Mouse (Mus musculus) heart, embryonic 10.5 days (tissue): Measurements from ENCODE around the gene Megf11. TPM values are rescaled to one million over a fixed set of nuclear protein-coding genes. Genes with fewer than 3 reads are reported as not detected.
A peak's percentile ranks its signal among the peaks of the same experiment; 100 is the strongest.

ENCODE experiments used
- DNase-seq: peaks from one replicate; pipeline ENCODE4 v3.0.0-alpha.2; 2017; ENCODE audit warnings: low spot score
- H3K27ac ChIP-seq: fragments of 300-500 bp; sonication (generic); 2 replicates; pipeline ENCODE4 v1.5.1; 2016; ENCODE audit warnings: mild to moderate bottlenecking
- H3K27me3 ChIP-seq: fragments of 300-500 bp; sonication (generic); 2 replicates; pipeline ENCODE4 v1.6.1; 2016; ENCODE audit warnings: mild to moderate bottlenecking; ENCODE audit not compliant: poor library complexity, insufficient read depth, severe bottlenecking
- H3K36me3 ChIP-seq: fragments of 300-500 bp; sonication (generic); 2 replicates; pipeline ENCODE4 v1.6.1; 2016; ENCODE audit warnings: mild to moderate bottlenecking, moderate library complexity
- H3K4me1 ChIP-seq: fragments of 300-500 bp; sonication (generic); 2 replicates; pipeline ENCODE4 v1.6.1; 2016; ENCODE audit warnings: mild to moderate bottlenecking
- H3K4me3 ChIP-seq: fragments of 300-500 bp; sonication (generic); 2 replicates; pipeline ENCODE4 v1.5.1; 2016; ENCODE audit warnings: mild to moderate bottlenecking, moderate library complexity
- H3K9me3 ChIP-seq: fragments of 300-500 bp; sonication (generic); 2 replicates; pipeline ENCODE4 v1.6.1; 2016; ENCODE audit warnings: mild to moderate bottlenecking, moderate library complexity
- WGBS: fragments of 180-500 bp; shearing (Covaris S2); methylation state at CpG from one replicate; pipeline ENCODE4 v1.1.7; 2016; 5-methylcytosine and 5-hydroxymethylcytosine counted together
- polyA plus RNA-seq: library from polyadenylated mRNA; unstranded; fragments of >200 nt; fragmentation: Nextera tagmentation; extraction: Ambion mirVana; gene quantifications from 2 replicates; pipeline ENCODE4 v1.2.1, GENCODE M21; 2016

Gene Megf11
- polyA plus RNA-seq, 1 experiment from 2014 or later, result 0.40 TPM

- H3K9me3 ChIP-seq, result no peaks in the 10 kb centered on the region
- H3K36me3 ChIP-seq, result no peaks in the 10 kb centered on the region
- H3K27ac ChIP-seq, result no peak overlapping the region
- no peaks in the 10 kb centered on the region for H3K4me1 ChIP-seq
- no peak overlapping the region for H3K4me3 ChIP-seq
- no peak for DNase-seq
- peaks cover 3% of the 10 kb centered on the region; the same call in 1 of the 2 replicates for H3K27me3 ChIP-seq
- WGBS, result 86% methylated on average over 9 of the region's 9 CpGs
Measured at GRCm38 (mm10) chr9:64361231-64361950, 24.0 kb upstream of the Megf11 start.

DNA sequence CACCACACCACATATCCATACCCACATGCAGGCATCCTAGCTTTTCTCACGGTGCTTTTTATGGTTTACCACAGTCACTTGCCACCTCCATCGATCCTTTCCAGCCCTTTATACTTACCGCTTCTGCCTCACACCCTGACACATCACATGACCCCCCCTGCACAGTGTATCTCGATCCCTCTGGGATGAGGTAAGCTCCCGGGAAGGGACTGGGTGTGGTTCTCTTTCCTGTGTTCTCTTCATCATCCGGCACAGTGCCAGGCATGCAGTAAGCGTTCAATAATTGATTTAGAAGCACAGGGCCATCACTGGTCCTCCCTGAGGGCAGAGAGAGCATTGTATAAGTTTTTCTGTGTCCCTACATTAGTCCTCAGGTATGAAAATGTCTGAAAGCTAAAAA lies 15.6 kb upstream of the Megf11 start:
- Histone ChIP-seq H3K27ac (no peak overlapping the region), H3K9me3 (no peaks in the 10 kb centered on the region), H3K27me3 (peaks cover 6% of the 10 kb centered on the region; the same call in 1 of the 2 replicates), H3K4me3 (no peak overlapping the region), H3K4me1 (no peaks in the 10 kb centered on the region), H3K36me3 (no peaks in the 10 kb centered on the region)
- no peak for DNase-seq
- WGBS, result 57% methylated on average over 7 of the region's 7 CpGs

DNA sequence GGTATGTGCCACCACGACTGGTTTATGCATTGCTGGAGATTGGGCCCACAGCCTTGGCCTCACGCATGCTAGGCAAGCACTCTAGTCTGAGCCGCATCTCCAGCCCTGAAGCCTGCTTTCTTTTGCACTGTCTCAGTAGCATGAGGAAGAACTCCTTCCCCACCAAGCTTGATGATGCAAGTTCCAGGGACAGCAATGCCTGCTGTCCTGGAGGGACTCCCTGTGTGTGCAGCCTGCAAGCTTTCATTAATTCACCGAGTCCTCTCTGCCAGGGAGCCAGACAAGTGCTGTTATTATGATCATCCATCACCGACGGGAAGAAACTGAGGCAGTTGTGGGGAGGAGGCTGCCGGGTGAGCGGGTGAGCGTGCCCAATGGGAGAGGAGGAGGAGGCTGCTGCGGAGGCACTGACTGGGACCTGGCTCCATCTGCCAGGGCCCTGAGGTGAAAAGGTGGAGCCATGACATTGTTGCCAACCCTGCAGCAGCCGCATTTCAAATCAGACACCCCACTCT lies 14.1 kb upstream of the Megf11 start:
- Histone ChIP-seq H3K36me3 (no peaks in the 10 kb centered on the region), H3K9me3 (no peaks in the 10 kb centered on the region), H3K27ac (no peak overlapping the region), H3K4me1 (no peaks in the 10 kb centered on the region), H3K27me3 (peaks cover 6% of the 10 kb centered on the region; the same call in 1 of the 2 replicates), H3K4me3 (no peak overlapping the region)
- WGBS, result 52% methylated on average over 11 of the region's 11 CpGs
- no peak for DNase-seq

- 86% methylated on average over 2 of the region's 2 CpGs for WGBS
- Histone ChIP-seq H3K9me3 (no peaks in the 10 kb centered on the region), H3K4me1 (no peaks in the 10 kb centered on the region), H3K36me3 (no peaks in the 10 kb centered on the region), H3K27ac (no peak overlapping the region), H3K4me3 (no peak overlapping the region), H3K27me3 (peaks cover 9% of the 10 kb centered on the region; the same call in 1 of the 2 replicates)
- no peak for DNase-seq
Measured at GRCm38 (mm10) chr9:64376380-64376779, 9.0 kb upstream of the Megf11 start.

DNA sequence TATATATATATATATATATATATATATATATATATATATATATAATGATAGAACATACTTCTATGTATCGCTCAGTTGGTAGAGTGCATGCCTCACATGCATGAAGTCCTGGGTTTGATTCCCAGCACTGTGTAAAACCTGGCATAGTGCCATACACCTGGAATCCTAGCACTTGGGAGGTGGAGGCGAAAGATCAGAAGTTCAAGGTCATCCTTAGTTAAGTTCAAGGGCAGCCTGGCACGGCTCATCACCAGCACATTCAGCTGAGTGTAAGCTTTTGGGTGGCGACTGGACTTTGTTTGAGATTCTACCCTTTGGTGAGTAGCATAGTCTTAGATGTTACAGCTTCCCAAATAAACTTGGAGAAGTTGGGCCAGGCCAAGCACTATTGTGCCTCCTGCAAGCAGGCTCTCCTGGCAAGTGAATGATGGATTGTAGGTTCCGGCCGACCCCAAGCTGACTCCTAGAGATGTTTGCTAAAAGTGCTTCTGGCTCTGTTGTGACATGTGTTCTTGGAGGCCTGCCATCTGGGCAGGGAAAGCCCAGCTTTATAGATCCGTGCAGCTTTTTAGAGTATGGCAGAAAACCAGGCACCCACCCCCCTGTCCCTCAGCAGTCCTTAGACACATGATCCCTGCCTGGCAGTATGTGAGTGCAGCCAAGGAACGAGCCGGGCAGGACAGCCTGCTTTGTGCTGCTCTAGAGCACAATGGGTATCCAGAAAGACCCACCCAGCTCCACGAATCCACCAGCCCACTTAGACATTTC lies 2.2 kb upstream of the Megf11 start:
- Histone ChIP-seq H3K27me3 (peaks cover 62% of the 10 kb centered on the region), H3K36me3 (no peaks in the 10 kb centered on the region), H3K9me3 (no peaks in the 10 kb centered on the region), H3K4me1 (peaks cover 16% of the 10 kb centered on the region), H3K27ac (no peak overlapping the region), H3K4me3 (no peak overlapping the region)
- DNase-seq, result no peak
- WGBS, result 60% methylated on average over 10 of the region's 10 CpGs

- peaks cover 84% of the 10 kb centered on the region for H3K27me3 ChIP-seq
- no peaks in the 10 kb centered on the region for H3K36me3 ChIP-seq
Measured at GRCm38 (mm10) chr9:64386466-64387211, 1.2 kb downstream of the Megf11 start.

DNA sequence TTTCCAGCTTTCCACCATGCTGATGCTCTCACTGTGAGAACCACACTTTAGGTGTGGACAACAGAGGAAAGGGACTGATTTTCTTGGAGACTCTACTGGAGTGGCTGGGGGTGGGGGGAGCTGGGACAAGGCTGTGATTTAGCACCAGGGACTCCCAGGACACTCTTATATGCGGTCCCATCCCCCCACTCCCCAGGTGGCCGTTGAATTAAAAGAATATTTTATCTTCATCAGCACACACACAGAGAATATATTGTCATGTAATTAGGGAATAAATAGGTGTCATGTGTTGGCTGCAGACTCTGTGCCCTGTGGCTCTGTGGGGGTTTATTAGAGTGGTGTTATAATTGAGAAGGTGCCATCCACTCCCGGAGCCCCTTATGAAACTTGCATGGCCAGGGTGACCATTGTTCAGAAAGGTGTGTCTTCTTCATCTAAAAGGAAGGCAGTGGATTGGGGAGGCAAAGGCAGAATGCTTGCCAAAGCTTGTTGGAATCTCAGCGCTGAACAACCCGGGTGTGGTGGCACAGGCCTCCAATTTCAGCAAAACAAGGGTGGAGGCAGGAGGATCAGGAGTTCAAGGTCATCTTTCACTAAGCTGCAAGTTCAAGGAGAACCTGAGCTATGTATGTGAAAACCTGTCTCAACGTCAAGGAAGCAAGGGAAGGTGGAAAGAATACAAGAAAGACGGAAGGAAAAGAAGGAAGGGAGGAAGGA lies 4.3 kb downstream of the Megf11 start:
- Histone ChIP-seq H3K36me3 (no peaks in the 10 kb centered on the region), H3K27me3 (peaks cover 59% of the 10 kb centered on the region), H3K27ac (no peak overlapping the region), H3K4me1 (peaks cover 22% of the 10 kb centered on the region), H3K4me3 (no peak overlapping the region), H3K9me3 (no peaks in the 10 kb centered on the region)
- WGBS, result 60% methylated on average over 7 of the region's 7 CpGs
- DNase-seq, result no peak

More at GRCm38 (mm10) chr9:64386466-64387211, 1.2 kb downstream of the Megf11 start:
- no peak for DNase-seq
- H3K9me3 ChIP-seq, result no peaks in the 10 kb centered on the region
- H3K4me3 ChIP-seq, result peak overlapping the region; percentile 79
- WGBS, result 2% methylated on average over 45 of the region's 45 CpGs
- H3K27ac ChIP-seq, result 0 out of 2 replicates have a peak overlapping the region, but pooled peaks have one; percentile 42
- H3K4me1 ChIP-seq, result peaks cover 16% of the 10 kb centered on the region

- Histone ChIP-seq H3K4me1 (peaks cover 6% of the 10 kb centered on the region), H3K36me3 (no peaks in the 10 kb centered on the region), H3K9me3 (no peaks in the 10 kb centered on the region), H3K27me3 (peaks cover 16% of the 10 kb centered on the region), H3K27ac (peak overlapping the region; percentile 38; the same call in 1 of the 2 replicates), H3K4me3 (no peak overlapping the region)
- WGBS, result 47% methylated on average over 5 of the region's 5 CpGs
- no peak for DNase-seq
Measured at GRCm38 (mm10) chr9:64393914-64394596, 8.6 kb downstream of the Megf11 start.

GRCm38 (mm10) chr9:64395238-64395920 lies 10.0 kb downstream of the Megf11 start:
- Histone ChIP-seq H3K4me3 (no peak overlapping the region), H3K4me1 (peaks cover 6% of the 10 kb centered on the region), H3K27me3 (peaks cover 4% of the 10 kb centered on the region; the same call in 1 of the 2 replicates), H3K36me3 (no peaks in the 10 kb centered on the region), H3K27ac (no peak overlapping the region), H3K9me3 (no peaks in the 10 kb centered on the region)
- no peak for DNase-seq
- WGBS, result 76% methylated on average over 7 of the region's 7 CpGs

GRCm38 (mm10) chr9:64397108-64397507 lies 11.7 kb downstream of the Megf11 start:
- Histone ChIP-seq H3K9me3 (no peaks in the 10 kb centered on the region), H3K27ac (no peak overlapping the region), H3K27me3 (peaks cover 12% of the 10 kb centered on the region; the same call in 1 of the 2 replicates), H3K4me1 (peaks cover 6% of the 10 kb centered on the region), H3K4me3 (no peak overlapping the region), H3K36me3 (no peaks in the 10 kb centered on the region)
- no peak for DNase-seq
- 18% methylated on average over 1 of the region's 1 CpGs for WGBS

DNA sequence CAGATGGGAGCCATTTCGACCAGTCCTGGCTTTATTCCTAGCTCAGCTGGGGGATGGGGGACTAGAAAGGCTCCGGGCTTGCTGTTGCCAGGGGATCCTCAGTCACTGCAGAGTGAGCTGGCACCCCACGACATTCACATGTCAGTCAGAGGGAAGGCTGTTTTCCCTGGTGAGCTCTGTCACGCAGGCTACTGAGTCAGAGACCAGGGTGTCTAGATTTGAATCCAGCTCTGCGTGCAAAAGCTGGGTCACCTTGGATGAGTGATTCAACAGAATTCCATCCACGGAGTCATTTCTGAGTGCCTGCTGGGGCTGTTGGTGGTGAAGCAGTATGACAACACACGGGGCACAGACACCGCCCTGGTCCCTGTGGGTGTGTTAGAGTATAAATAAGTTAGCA lies 13.7 kb downstream of the Megf11 start:
- no peaks in the 10 kb centered on the region for H3K36me3 ChIP-seq
- DNase-seq, result no peak
- WGBS, result 62% methylated on average over 8 of the region's 8 CpGs
- peaks cover 6% of the 10 kb centered on the region for H3K4me1 ChIP-seq
- H3K27me3 ChIP-seq, result peaks cover 17% of the 10 kb centered on the region; the same call in 1 of the 2 replicates
- H3K9me3 ChIP-seq, result no peaks in the 10 kb centered on the region
- no peak overlapping the region for H3K27ac ChIP-seq
- H3K4me3 ChIP-seq, result no peak overlapping the region
